Mouse (Mus musculus): ENCODE measurements around the gene Gm20807. TPM values are rescaled to one million over a fixed set of nuclear protein-coding genes. Genes with fewer than 3 reads are reported as not detected.
"Not testable (repeated sequence)": the region's sequence is repeated elsewhere in the genome, so short reads cannot be mapped to it uniquely, and the experiment has no call there.

The Gm20807 gene
- polyA plus RNA-seq (2015; fragmentation: Nextera tagmentation; extraction: Ambion mirVana): not detected in 2 replicates

- not testable (repeated sequence) for H3K27ac ChIP-seq (ENCODE audit: low read length); H3K27me3 ChIP-seq (ENCODE audit: control insufficient read depth, insufficient read depth, low read depth, low read length); H3K4me2 ChIP-seq (ENCODE audit: low read length); H3K4me1 ChIP-seq (ENCODE audit: control insufficient read depth, insufficient read depth, low read length); H3K4me3 ChIP-seq (ENCODE audit: low read depth, low read length); ATAC-seq; H3K9ac ChIP-seq (ENCODE audit: low read depth, low read length); H3K36me3 ChIP-seq (ENCODE audit: control insufficient read depth, insufficient read depth, low read length); H3K9me3 ChIP-seq (replicated peaks; ENCODE audit: control insufficient read depth, low read length, poor library complexity, severe bottlenecking)
Measured at GRCm38 (mm10) chrY:13042591-13042990, at the start of gene Gm20807. Gene Gm20807, plus strand, starts transcription at chrY:13042891.

Other genes with a start within 250 kb of the Gm20807 start
- not detected in 2 replicates for gene Gm21891, start 90.6 kb downstream of the Gm20807 start, polyA plus RNA-seq (2015; fragmentation: Nextera tagmentation; extraction: Ambion mirVana)
- not detected in 2 replicates for gene Gm21425, start 119.1 kb downstream of the Gm20807 start, polyA plus RNA-seq (2015; fragmentation: Nextera tagmentation; extraction: Ambion mirVana)
- not detected in 2 replicates for gene Gm21828, start 181.0 kb downstream of the Gm20807 start, polyA plus RNA-seq (2015; fragmentation: Nextera tagmentation; extraction: Ambion mirVana)
- not detected in 2 replicates for gene Gm21440, start 209.5 kb downstream of the Gm20807 start, polyA plus RNA-seq (2015; fragmentation: Nextera tagmentation; extraction: Ambion mirVana)
- gene Gm21454, start 209.6 kb downstream of the Gm20807 start, polyA plus RNA-seq (2015; fragmentation: Nextera tagmentation; extraction: Ambion mirVana): not detected in 2 replicates